Mouse (Mus musculus) kidney, embryonic 14.5 days (tissue): ENCODE measurements at regions not wholly inside any gene's neighbourhood (a gene's known extent, or its start where the extent isn't known, plus 50 kb on each side); places are given as distances from the start of the nearest gene placed in this dataset.
A peak's percentile ranks its signal among the peaks of the same experiment; 100 is the strongest.

Experiments
- ATAC-seq: fragments of 200-750 bp; cut with Nextera tagmentation; 2 replicates; pipeline ENCODE4 v1.8.0; 2017; ENCODE audit warnings: moderate number of reproducible peaks, mild to moderate bottlenecking, moderate TSS enrichment, moderate library complexity; ENCODE audit not compliant: low FRiP score, low TSS enrichment
- H3K27ac ChIP-seq: fragments of 300-500 bp; sonication (generic); 2 replicates; pipeline ENCODE4 v1.5.1; 2014; ENCODE audit warnings: low read depth, mild to moderate bottlenecking, low read length, moderate library complexity, mixed read lengths
- H3K27me3 ChIP-seq: fragments of 300-500 bp; sonication (generic); 2 replicates; pipeline ENCODE4 v1.6.1; 2014; ENCODE audit warnings: mild to moderate bottlenecking, low read length; ENCODE audit not compliant: control insufficient read depth, insufficient read depth
- H3K36me3 ChIP-seq: fragments of 300-500 bp; sonication (generic); 2 replicates; pipeline ENCODE4 v1.6.1; 2014; ENCODE audit warnings: low read length, mixed read lengths; ENCODE audit not compliant: control insufficient read depth, insufficient read depth
- H3K4me1 ChIP-seq: fragments of 300-500 bp; sonication (generic); 2 replicates; pipeline ENCODE4 v1.6.1; 2014; ENCODE audit warnings: low read length, mixed read lengths; ENCODE audit not compliant: control insufficient read depth, insufficient read depth
- H3K4me2 ChIP-seq: fragments of 300-500 bp; sonication (generic); replicated peaks from 2 replicates; pipeline ENCODE4 v1.6.1; 2014; ENCODE audit warnings: low read depth, mild to moderate bottlenecking, low read length
- H3K4me3 ChIP-seq: fragments of 300-500 bp; sonication (generic); 2 replicates; pipeline ENCODE4 v1.5.1; 2014; ENCODE audit warnings: mild to moderate bottlenecking, low read length
- H3K9ac ChIP-seq: fragments of 300-500 bp; sonication (generic); 2 replicates; pipeline ENCODE4 v1.6.1; 2014; ENCODE audit warnings: low read depth, mild to moderate bottlenecking, low read length, moderate library complexity
- H3K9me3 ChIP-seq: fragments of 300-500 bp; sonication (generic); 2 replicates; pipeline ENCODE4 v1.6.1; 2016; ENCODE audit warnings: low read length; ENCODE audit not compliant: control insufficient read depth
- WGBS: fragments of 180-500 bp; shearing (Covaris S2); extraction: QIAGEN DNeasy Blood & Tissue Kit; methylation state at CpG from one replicate; pipeline ENCODE4 v1.1.7; 2014; 5-methylcytosine and 5-hydroxymethylcytosine counted together

DNA sequence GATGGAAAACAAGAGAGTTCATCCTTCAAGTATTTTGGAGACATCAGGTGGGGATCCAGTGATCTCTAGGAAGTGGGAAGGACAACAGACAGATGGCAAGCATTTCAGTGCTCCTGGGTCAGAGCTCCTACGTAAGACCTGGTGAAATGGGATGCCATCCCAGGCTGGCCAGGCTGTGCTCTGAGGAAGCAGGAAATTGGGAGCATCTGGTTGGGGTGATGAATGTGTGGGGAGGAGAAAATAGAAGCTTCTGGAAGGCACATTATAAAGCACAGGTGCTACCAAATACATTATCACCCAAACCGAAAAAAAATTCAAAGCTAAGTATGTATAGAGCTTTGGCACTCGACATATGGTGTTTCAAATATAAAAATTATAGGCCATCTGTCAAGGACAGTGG, 165.9 kb upstream of the Mtpn start:
- H3K4me1 ChIP-seq = no peaks in the 10 kb centered on the region
- no peaks in the 10 kb centered on the region for H3K36me3 ChIP-seq
- H3K9me3 ChIP-seq = no peaks in the 10 kb centered on the region
- no peak overlapping the region for H3K4me2 ChIP-seq
- H3K9ac ChIP-seq = no peak overlapping the region
- no peak overlapping the region for H3K27ac ChIP-seq
- no peak for ATAC-seq
- 81% methylated on average over 3 of the region's 3 CpGs for WGBS
- H3K4me3 ChIP-seq = no peak overlapping the region
- no peaks in the 10 kb centered on the region for H3K27me3 ChIP-seq

DNA sequence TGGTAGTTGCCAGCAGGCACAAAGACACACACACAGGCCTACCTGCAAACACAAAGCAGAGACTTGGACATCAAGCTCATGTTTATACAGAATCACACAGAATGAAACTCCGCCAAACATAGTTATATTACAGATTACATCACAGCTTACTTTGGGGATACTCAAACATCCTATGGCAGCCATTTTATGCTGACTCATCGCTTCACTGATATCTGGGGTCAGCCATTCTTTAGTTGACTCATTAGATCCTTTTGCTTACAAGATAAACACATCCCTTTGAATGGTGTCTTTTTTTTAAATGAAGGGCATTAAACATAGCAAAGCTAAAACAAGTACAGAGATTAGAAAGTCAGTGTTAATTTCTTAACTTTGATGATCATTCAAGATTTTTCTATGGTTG, 127.4 kb upstream of the Mtpn start:
- H3K36me3 ChIP-seq = no peaks in the 10 kb centered on the region
- H3K27ac ChIP-seq = no peak overlapping the region
- no peak overlapping the region for H3K4me3 ChIP-seq
- no peak overlapping the region for H3K4me2 ChIP-seq
- H3K4me1 ChIP-seq = no peaks in the 10 kb centered on the region
- H3K27me3 ChIP-seq = no peaks in the 10 kb centered on the region
- H3K9me3 ChIP-seq = no peaks in the 10 kb centered on the region
- no peak overlapping the region for H3K9ac ChIP-seq
- 91% methylated on average over 2 of the region's 2 CpGs for WGBS
- no peak for ATAC-seq

DNA sequence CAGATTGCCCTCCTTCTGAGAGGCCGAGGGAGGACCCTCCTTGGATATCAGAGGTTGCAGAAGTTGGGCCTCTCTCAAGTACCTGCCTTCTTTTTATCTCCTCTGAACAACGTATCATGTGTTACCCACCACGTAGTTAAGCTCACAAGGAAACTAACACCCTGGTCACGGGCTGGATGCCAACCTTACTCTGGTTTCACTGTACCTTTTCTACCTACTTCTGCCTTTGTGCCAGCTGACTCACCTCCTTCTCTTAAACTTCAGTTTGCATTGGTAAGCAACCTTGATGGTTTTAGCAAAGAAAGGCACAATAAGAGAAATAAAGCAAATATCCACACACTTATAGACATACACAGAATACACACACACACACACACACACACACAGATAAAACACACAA, 111.7 kb upstream of the Mtpn start:
- H3K27me3 ChIP-seq = no peaks in the 10 kb centered on the region
- no peaks in the 10 kb centered on the region for H3K36me3 ChIP-seq
- no peaks in the 10 kb centered on the region for H3K9me3 ChIP-seq
- WGBS = 61% methylated on average over 4 of the region's 4 CpGs
- H3K4me3 ChIP-seq = no peak overlapping the region
- H3K9ac ChIP-seq = no peak overlapping the region
- H3K4me2 ChIP-seq = no peak overlapping the region
- ATAC-seq = no peak
- H3K4me1 ChIP-seq = no peaks in the 10 kb centered on the region
- H3K27ac ChIP-seq = no peak overlapping the region

DNA sequence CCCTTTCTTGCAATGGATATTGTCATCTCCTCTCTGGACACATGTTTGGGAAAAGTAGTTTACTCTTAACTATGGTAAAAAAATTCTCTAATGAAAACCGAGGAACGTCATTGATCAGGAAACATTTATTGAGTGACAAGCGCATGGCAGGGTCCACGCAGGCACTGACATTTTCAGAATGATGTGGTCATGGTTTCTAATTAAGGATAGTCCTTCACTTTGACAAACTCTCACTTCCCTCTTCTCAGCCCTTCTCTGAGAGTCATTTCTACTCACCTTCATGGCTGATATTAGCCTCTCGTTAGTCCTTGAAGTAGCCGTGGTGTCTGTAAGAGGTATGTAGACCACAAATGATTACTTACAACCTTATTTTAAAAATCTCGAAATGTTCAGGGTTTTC, 105.5 kb upstream of the Mtpn start:
- WGBS = 90% methylated on average over 7 of the region's 7 CpGs
- Histone ChIP-seq H3K4me3 (no peak overlapping the region), H3K4me1 (no peaks in the 10 kb centered on the region), H3K27ac (no peak overlapping the region), H3K36me3 (no peaks in the 10 kb centered on the region), H3K4me2 (no peak overlapping the region), H3K9ac (no peak overlapping the region), H3K27me3 (no peaks in the 10 kb centered on the region), H3K9me3 (no peaks in the 10 kb centered on the region)
- no peak for ATAC-seq

DNA sequence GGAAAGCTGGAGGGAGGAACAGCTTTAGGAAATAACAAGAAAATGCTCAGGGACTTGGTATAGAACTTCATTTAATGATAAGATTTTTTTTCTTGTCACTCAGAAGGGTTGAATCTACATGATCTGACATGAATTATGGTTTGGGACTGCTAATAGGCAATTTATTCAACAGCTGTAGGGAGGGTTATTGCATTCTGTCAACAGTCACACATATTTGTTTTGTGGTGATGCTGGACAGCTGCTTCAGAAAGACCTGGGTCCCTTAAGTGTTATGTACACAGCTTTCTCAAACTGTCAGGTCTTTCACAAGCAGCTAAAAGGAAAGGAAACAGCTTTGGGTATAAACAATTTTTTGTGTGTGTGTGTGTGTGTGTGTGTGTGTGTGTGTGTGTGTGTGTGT, 101.0 kb upstream of the Mtpn start:
- no peaks in the 10 kb centered on the region for H3K9me3 ChIP-seq
- no peaks in the 10 kb centered on the region for H3K36me3 ChIP-seq
- ATAC-seq = no peak; the same call in 1 of the 2 replicates
- H3K4me1 ChIP-seq = no peaks in the 10 kb centered on the region
- no peak overlapping the region for H3K4me2 ChIP-seq
- no peaks in the 10 kb centered on the region for H3K27me3 ChIP-seq
- H3K9ac ChIP-seq = no peak overlapping the region
- no peak overlapping the region for H3K27ac ChIP-seq
- no peak overlapping the region for H3K4me3 ChIP-seq

DNA sequence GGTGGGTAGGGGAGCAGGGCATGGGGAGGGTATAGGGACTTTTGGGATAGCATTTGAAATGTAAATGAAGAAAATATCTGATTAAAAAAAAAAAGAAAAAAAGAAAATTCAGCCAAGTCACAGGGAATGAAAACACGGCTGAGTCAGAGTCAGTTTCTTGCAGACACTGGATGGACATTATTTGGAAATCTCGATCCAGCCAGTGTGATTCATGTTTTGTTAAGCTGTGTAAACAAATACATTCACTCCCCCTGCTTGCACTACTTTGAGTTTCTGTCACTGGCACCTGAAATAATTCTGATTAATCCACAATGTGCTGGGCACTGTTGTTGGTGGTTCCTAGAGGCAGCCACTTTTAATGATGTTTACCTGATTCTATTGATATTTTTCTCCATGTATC, 68.6 kb upstream of the Mtpn start:
- Histone ChIP-seq H3K27me3 (no peaks in the 10 kb centered on the region), H3K9ac (no peak overlapping the region), H3K4me2 (no peak overlapping the region), H3K4me1 (no peaks in the 10 kb centered on the region), H3K4me3 (no peak overlapping the region), H3K9me3 (peaks cover 6% of the 10 kb centered on the region; the same call in 1 of the 2 replicates), H3K27ac (no peak overlapping the region), H3K36me3 (no peaks in the 10 kb centered on the region)
- 54% methylated on average over 2 of the region's 2 CpGs for WGBS
- no peak for ATAC-seq

DNA sequence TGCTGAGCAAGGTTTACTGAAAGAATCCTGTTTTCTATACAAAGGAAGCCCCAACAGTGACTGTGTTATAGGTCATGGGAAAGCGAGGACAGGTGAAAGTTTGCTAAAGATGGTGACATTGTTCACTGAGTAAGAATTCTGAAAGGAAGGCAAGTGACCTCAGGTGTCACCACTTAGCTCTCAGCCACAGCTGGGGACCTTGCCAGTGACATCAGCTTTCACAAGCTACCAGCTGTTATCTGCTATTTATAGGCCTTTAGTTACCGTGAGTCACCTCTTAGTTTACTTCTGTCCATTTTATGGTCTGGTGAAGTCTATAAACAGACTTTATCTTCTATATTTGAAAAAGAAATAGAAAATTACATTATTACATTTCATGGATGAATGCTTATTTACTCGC, 65.4 kb upstream of the Mtpn start:
- no peak for ATAC-seq
- no peak overlapping the region for H3K9ac ChIP-seq
- no peak overlapping the region for H3K27ac ChIP-seq
- H3K4me2 ChIP-seq = no peak overlapping the region
- H3K36me3 ChIP-seq = no peaks in the 10 kb centered on the region
- H3K4me3 ChIP-seq = no peak overlapping the region
- H3K9me3 ChIP-seq = peaks cover 6% of the 10 kb centered on the region; the same call in 1 of the 2 replicates
- H3K4me1 ChIP-seq = no peaks in the 10 kb centered on the region
- no peaks in the 10 kb centered on the region for H3K27me3 ChIP-seq
- 68% methylated on average over 3 of the region's 3 CpGs for WGBS

DNA sequence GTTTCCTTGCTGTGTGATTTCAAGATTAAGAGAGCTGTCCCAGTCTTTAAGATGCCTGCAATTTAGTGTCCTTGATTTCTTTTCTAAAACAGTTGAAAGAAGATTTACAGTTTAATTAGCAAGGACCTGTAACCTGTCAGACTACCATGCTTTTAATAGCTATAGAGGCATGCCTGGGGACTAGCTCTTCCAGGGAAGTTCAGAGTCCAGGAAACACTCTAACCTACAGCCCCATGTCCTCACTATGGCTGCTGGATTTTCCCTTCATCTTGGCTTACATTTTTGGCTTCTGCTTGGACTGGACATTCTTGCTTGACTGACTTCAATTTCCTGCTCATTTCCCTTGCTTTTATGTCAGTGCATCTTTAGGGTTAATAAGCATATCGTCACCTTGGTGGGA, 61.7 kb upstream of the Mtpn start:
- H3K27me3 ChIP-seq = no peaks in the 10 kb centered on the region
- WGBS = 32% methylated on average over 1 of the region's 1 CpGs
- H3K36me3 ChIP-seq = no peaks in the 10 kb centered on the region
- no peak overlapping the region for H3K27ac ChIP-seq
- H3K9ac ChIP-seq = no peak overlapping the region
- H3K9me3 ChIP-seq = no peaks in the 10 kb centered on the region
- ATAC-seq = peak; percentile 60; the same call in 1 of the 2 replicates
- no peak overlapping the region for H3K4me2 ChIP-seq
- H3K4me3 ChIP-seq = no peak overlapping the region
- no peaks in the 10 kb centered on the region for H3K4me1 ChIP-seq

DNA sequence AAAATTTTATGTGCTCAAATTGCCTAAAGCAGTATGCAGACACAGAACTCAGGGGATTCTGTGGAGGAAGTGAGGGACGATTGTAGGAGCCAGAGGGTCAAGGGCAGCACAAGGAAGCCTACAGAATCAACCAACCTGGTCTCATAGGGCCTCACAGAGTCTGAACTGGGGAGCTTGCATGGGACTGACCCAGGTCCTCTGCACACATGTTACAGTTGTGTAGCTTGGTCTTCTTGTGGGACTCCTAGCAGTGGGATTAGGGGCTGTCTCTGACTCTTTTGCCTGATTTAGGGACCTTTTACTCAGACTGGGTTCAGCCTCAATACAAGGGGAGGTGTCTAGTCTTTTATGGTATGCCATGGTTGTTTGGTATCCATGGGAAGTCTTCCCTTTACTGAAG, 60.2 kb upstream of the Mtpn start:
- H3K27ac ChIP-seq = no peak overlapping the region
- ATAC-seq = no peak
- no peaks in the 10 kb centered on the region for H3K9me3 ChIP-seq
- no peaks in the 10 kb centered on the region for H3K36me3 ChIP-seq
- H3K27me3 ChIP-seq = no peaks in the 10 kb centered on the region
- no peak overlapping the region for H3K4me2 ChIP-seq
- WGBS = 52% methylated on average over 1 of the region's 1 CpGs
- H3K4me1 ChIP-seq = no peaks in the 10 kb centered on the region
- H3K4me3 ChIP-seq = no peak overlapping the region
- no peak overlapping the region for H3K9ac ChIP-seq
